Mouse (Mus musculus) hindbrain, embryonic 10.5 days (tissue): ENCODE measurements at regions not wholly inside any gene's neighbourhood (a gene's known extent, or its start where the extent isn't known, plus 50 kb on each side); places are given as distances from the start of the nearest gene placed in this dataset.

Experiments used
- DNase-seq: peaks from one replicate; pipeline ENCODE4 v3.0.0-alpha.2; 2017; ENCODE audit warnings: low spot score
- H3K27ac ChIP-seq: fragments of 300-500 bp; sonication (generic); 2 replicates; pipeline ENCODE4 v1.5.1; 2016; ENCODE audit warnings: mild to moderate bottlenecking, moderate library complexity
- H3K27me3 ChIP-seq: fragments of 300-500 bp; sonication (generic); 2 replicates; pipeline ENCODE4 v1.6.1; 2016; ENCODE audit warnings: mild to moderate bottlenecking; ENCODE audit not compliant: poor library complexity, insufficient read depth, severe bottlenecking
- H3K36me3 ChIP-seq: fragments of 300-500 bp; sonication (generic); 2 replicates; pipeline ENCODE4 v1.6.1; 2016; ENCODE audit warnings: mild to moderate bottlenecking, moderate library complexity
- H3K4me1 ChIP-seq: fragments of 300-500 bp; sonication (generic); replicated peaks from 2 replicates; pipeline ENCODE4 v1.6.1; 2016; ENCODE audit warnings: mild to moderate bottlenecking
- H3K4me3 ChIP-seq: fragments of 300-500 bp; sonication (generic); 2 replicates; pipeline ENCODE4 v1.5.1; 2016; ENCODE audit warnings: mild to moderate bottlenecking, moderate library complexity
- H3K9me3 ChIP-seq: fragments of 300-500 bp; sonication (generic); 2 replicates; pipeline ENCODE4 v1.6.1; 2016; ENCODE audit warnings: mild to moderate bottlenecking, moderate library complexity
- WGBS: fragments of 180-500 bp; shearing (Covaris S2); methylation state at CpG from one replicate; pipeline ENCODE4 v1.1.7; 2016; 5-methylcytosine and 5-hydroxymethylcytosine counted together

- H3K4me3 ChIP-seq = no peak overlapping the region
- peaks cover 8% of the 10 kb centered on the region; the same call in 1 of the 2 replicates for H3K4me1 ChIP-seq
- H3K27me3 ChIP-seq = no peaks in the 10 kb centered on the region
- no peak for DNase-seq
- 92% methylated on average over 8 of the region's 8 CpGs for WGBS
- peaks cover 10% of the 10 kb centered on the region; the same call in 1 of the 2 replicates for H3K9me3 ChIP-seq
- H3K36me3 ChIP-seq = no peaks in the 10 kb centered on the region
- no peak overlapping the region for H3K27ac ChIP-seq
These were observed 209.8 kb upstream of the Rgma start for GRCm38 (mm10) chr7:73165521-73165920.

- DNase-seq = no peak
- H3K27ac ChIP-seq = no peak overlapping the region
- WGBS = 83% methylated on average over 8 of the region's 8 CpGs
These were observed 205.9 kb upstream of the Rgma start for GRCm38 (mm10) chr7:73169416-73169815.

GRCm38 (mm10) chr7:73172615-73173014, 202.7 kb upstream of the Rgma start:
- WGBS = 91% methylated on average over 4 of the region's 4 CpGs
- no peaks in the 10 kb centered on the region for H3K36me3 ChIP-seq
- H3K27ac ChIP-seq = peak overlapping the region; percentile 12; the same call in 1 of the 2 replicates
- no peak for DNase-seq
- no peaks in the 10 kb centered on the region for H3K27me3 ChIP-seq
- H3K9me3 ChIP-seq = peaks cover 10% of the 10 kb centered on the region
- no peak overlapping the region for H3K4me3 ChIP-seq
- no peaks in the 10 kb centered on the region for H3K4me1 ChIP-seq

More at GRCm38 (mm10) chr7:73169416-73169815, 205.9 kb upstream of the Rgma start:
- no peaks in the 10 kb centered on the region for H3K4me1 ChIP-seq
- no peaks in the 10 kb centered on the region for H3K27me3 ChIP-seq
- H3K36me3 ChIP-seq = no peaks in the 10 kb centered on the region
- no peak overlapping the region for H3K4me3 ChIP-seq
- peaks cover 14% of the 10 kb centered on the region for H3K9me3 ChIP-seq

DNA sequence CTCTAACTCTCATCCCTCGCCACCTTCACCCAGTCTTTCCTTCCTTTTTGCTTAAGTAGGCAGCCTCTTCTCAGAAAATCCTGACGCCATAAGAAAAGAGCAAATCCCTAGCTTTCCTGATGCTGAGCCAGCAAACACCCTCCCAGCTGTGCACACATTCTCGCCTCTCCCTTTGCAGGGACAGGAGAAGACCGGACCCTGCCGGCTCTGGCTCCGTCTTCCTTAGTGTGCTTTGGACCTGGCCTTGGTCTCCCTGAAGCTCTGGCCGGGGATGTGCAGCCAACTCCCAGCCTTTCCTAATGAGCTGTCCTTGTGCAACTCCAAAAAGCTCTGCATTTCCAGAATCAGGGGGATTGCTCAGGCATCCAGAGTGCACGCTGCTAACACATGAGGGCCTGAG, 191.5 kb upstream of the Rgma start:
- peak; percentile 8 for DNase-seq
- peaks cover 7% of the 10 kb centered on the region for H3K9me3 ChIP-seq
- peaks cover 51% of the 10 kb centered on the region for H3K4me1 ChIP-seq
- no peaks in the 10 kb centered on the region for H3K27me3 ChIP-seq
- peak overlapping the region; percentile 90 for H3K27ac ChIP-seq
- no peaks in the 10 kb centered on the region for H3K36me3 ChIP-seq
- no peak overlapping the region for H3K4me3 ChIP-seq
- 74% methylated on average over 8 of the region's 8 CpGs for WGBS

- Histone ChIP-seq H3K4me3 (peak overlapping the region; percentile 34), H3K27me3 (no peaks in the 10 kb centered on the region), H3K9me3 (peaks cover 7% of the 10 kb centered on the region), H3K36me3 (no peaks in the 10 kb centered on the region), H3K27ac (peak overlapping the region; percentile 90), H3K4me1 (peaks cover 57% of the 10 kb centered on the region)
- DNase-seq = no peak
- 61% methylated on average over 14 of the region's 14 CpGs for WGBS
These were observed 190.9 kb upstream of the Rgma start for GRCm38 (mm10) chr7:73184208-73185070.

- no peaks in the 10 kb centered on the region for H3K27me3 ChIP-seq
- H3K9me3 ChIP-seq = peaks cover 7% of the 10 kb centered on the region
- WGBS = 40% methylated on average over 10 of the region's 10 CpGs
- peak overlapping the region; percentile 90 for H3K27ac ChIP-seq
- H3K4me3 ChIP-seq = peak overlapping the region; percentile 34
- no peaks in the 10 kb centered on the region for H3K36me3 ChIP-seq
- peak; percentile 79 for DNase-seq
- peaks cover 58% of the 10 kb centered on the region for H3K4me1 ChIP-seq
These were observed 190.2 kb upstream of the Rgma start for GRCm38 (mm10) chr7:73185071-73185531.

GRCm38 (mm10) chr7:73185591-73185990, 189.7 kb upstream of the Rgma start:
- WGBS = 72% methylated on average over 5 of the region's 5 CpGs
- DNase-seq = no peak
- peak overlapping the region; percentile 90 for H3K27ac ChIP-seq
- H3K4me3 ChIP-seq = peak overlapping the region; percentile 34
- H3K4me1 ChIP-seq = peaks cover 63% of the 10 kb centered on the region
- H3K27me3 ChIP-seq = no peaks in the 10 kb centered on the region
- no peaks in the 10 kb centered on the region for H3K36me3 ChIP-seq
- H3K9me3 ChIP-seq = peaks cover 7% of the 10 kb centered on the region

- H3K4me1 ChIP-seq = peaks cover 72% of the 10 kb centered on the region
- 78% methylated on average over 3 of the region's 3 CpGs for WGBS
These were observed 188.8 kb upstream of the Rgma start for GRCm38 (mm10) chr7:73186501-73186900.

GRCm38 (mm10) chr7:73191388-73192278, 183.7 kb upstream of the Rgma start:
- H3K4me3 ChIP-seq = no peak overlapping the region
- H3K36me3 ChIP-seq = peaks cover 9% of the 10 kb centered on the region; the same call in 1 of the 2 replicates
- 0 out of 2 replicates have a peak, but pooled peaks cover 5% of the 10 kb centered on the region for H3K9me3 ChIP-seq
- H3K27me3 ChIP-seq = no peaks in the 10 kb centered on the region
- H3K4me1 ChIP-seq = peaks cover 66% of the 10 kb centered on the region
- WGBS = 26% methylated on average over 12 of the region's 12 CpGs
- DNase-seq = peak; percentile 82
- H3K27ac ChIP-seq = peak overlapping the region; percentile 88

More at GRCm38 (mm10) chr7:73186501-73186900, 188.8 kb upstream of the Rgma start:
- peak; percentile 8 for DNase-seq
- Histone ChIP-seq H3K36me3 (no peaks in the 10 kb centered on the region), H3K4me3 (peak overlapping the region; percentile 34; the same call in 1 of the 2 replicates), H3K9me3 (peaks cover 7% of the 10 kb centered on the region), H3K27me3 (no peaks in the 10 kb centered on the region), H3K27ac (peak overlapping the region; percentile 90)

- Histone ChIP-seq H3K36me3 (peaks cover 9% of the 10 kb centered on the region; the same call in 1 of the 2 replicates), H3K4me3 (no peak overlapping the region), H3K4me1 (peaks cover 65% of the 10 kb centered on the region), H3K9me3 (0 out of 2 replicates have a peak, but pooled peaks cover 5% of the 10 kb centered on the region), H3K27me3 (no peaks in the 10 kb centered on the region; the same call in 1 of the 2 replicates), H3K27ac (peak overlapping the region; percentile 88)
- 72% methylated on average over 7 of the region's 7 CpGs for WGBS
- DNase-seq = no peak
These were observed 182.5 kb upstream of the Rgma start for GRCm38 (mm10) chr7:73192839-73193238.

- Histone ChIP-seq H3K4me1 (peaks cover 47% of the 10 kb centered on the region), H3K27ac (peak overlapping the region; percentile 63)
These were observed 180.0 kb upstream of the Rgma start for GRCm38 (mm10) chr7:73195306-73195705.

DNA sequence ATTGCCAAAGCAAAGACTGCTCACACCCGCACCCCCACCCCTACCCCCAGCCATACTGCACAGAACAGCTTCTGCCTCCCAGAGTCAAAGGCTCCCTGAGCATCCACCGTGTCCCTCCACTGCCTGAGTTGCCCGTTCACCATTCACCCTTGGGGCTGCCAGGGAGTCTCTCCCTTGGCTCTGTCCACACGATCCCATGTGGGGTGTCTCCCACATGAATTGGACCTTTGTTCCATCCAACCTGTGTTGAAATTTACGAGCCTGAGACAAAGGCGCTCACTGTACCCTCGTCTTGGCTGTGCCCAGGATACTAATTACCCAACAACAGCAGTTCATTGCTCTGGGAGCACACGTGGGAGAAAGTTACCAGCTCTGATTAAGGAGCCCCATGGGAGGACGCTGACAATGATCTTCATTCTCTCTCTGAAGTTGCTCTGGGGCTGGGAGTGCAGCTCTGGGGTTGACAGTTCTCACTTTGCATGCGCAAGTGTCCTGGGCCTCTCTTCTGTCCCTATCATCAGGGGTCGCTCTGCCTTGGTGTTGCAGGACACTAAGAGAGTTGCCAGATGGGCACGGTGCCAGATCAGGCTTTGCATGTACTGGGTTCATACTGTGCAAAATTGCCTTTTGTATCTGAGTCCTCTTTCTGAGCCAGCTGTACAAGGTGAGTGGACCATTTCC, 178.3 kb upstream of the Rgma start:
- no peaks in the 10 kb centered on the region; the same call in 1 of the 2 replicates for H3K27me3 ChIP-seq
- H3K9me3 ChIP-seq = peaks cover 15% of the 10 kb centered on the region
- no peak for DNase-seq
- no peak overlapping the region for H3K4me3 ChIP-seq
- H3K4me1 ChIP-seq = peaks cover 30% of the 10 kb centered on the region
- H3K27ac ChIP-seq = peak overlapping the region; percentile 75
- H3K36me3 ChIP-seq = peaks cover 12% of the 10 kb centered on the region; the same call in 1 of the 2 replicates
- WGBS = 64% methylated on average over 12 of the region's 12 CpGs

More at GRCm38 (mm10) chr7:73195306-73195705, 180.0 kb upstream of the Rgma start:
- H3K9me3 ChIP-seq = peaks cover 15% of the 10 kb centered on the region
- no peaks in the 10 kb centered on the region; the same call in 1 of the 2 replicates for H3K27me3 ChIP-seq
- no peak overlapping the region for H3K4me3 ChIP-seq
- peaks cover 12% of the 10 kb centered on the region; the same call in 1 of the 2 replicates for H3K36me3 ChIP-seq
- WGBS = 59% methylated on average over 4 of the region's 4 CpGs
- no peak for DNase-seq
